Mouse (Mus musculus) duodenum, adult 2 months (tissue): Measurements from ENCODE around the gene Sptbn1. TPM values are rescaled to one million over a fixed set of nuclear protein-coding genes. Genes with fewer than 3 reads are reported as not detected.

ENCODE experiments used
- polyA plus RNA-seq: library from polyadenylated mRNA; depleted of rRNA; stranded (reverse); fragments of >200 nt; gene quantifications from 2 replicates; pipeline ENCODE4 v1.2.3, GENCODE M21; 2012; ENCODE audit warnings: low replicate concordance; rRNA removed

The Sptbn1 gene
- polyA plus RNA-seq: 14.8 and 17.7 TPM in 2 replicates

DNA sequence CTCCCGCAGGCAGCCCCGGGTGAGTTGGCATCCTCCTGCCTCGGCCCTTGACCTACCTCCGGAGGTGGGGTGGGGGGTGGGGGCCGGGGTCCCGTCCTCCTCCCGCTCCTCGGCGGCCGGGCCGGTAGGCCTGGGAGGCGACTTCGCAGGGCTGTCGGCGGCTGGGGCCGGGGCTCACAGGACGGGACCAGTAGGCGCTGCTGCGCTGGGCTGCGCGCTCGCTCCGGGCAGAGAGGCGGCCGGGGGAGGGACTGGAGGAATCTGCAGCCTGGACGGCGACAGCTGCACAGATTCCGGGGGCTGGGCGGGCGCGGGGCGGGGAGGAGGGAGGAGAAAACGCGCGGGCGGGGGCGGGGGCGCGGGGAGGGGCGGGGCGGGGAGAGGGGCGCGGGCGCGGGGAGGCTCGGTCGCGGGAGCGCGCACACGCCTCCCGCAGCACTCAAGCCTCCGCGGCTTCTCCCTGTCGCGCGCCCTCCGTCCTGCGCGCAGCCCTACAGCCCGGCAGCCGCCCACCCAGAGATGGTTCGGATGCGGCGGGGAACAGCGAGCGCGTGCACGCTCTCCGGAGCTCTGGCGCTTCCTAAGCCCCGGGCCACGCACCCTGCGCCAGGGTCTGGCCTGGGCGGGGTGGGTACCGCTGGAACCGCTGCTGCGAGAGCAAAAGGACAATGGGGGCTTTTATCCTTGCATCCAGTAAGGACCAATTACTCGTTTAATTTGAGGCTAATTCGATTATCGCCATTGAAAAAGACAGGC lies at the start of gene Sptbn1:
Gene Sptbn1, minus strand, starts transcription at position 284 of the 756 bp plus-strand sequence.

Other genes starting within 250 kb of the Sptbn1 start
- 0.15 and 0.45 TPM in 2 replicates for gene Eml6, start 242.1 kb downstream of the Sptbn1 start, polyA plus RNA-seq
- not detected in 2 replicates for gene 4930505A04Rik, start 203.7 kb upstream of the Sptbn1 start, polyA plus RNA-seq